Mouse (Mus musculus) E14TG2a.4 (cell line): ENCODE results near the gene Cwc15.

Experiments
- CTCF ChIP-seq: conservative IDR thresholded peaks from 2 replicates; pipeline ENCODE4 v1.5.1; 2014; ENCODE audit warnings: low read length
- NANOG ChIP-seq: IDR thresholded peaks from 2 replicates; pipeline ENCODE4 v1.6.1; 2014; ENCODE audit warnings: borderline replicate concordance, low read length, mixed read lengths
- POU5F1 ChIP-seq: IDR thresholded peaks from 2 replicates; pipeline ENCODE4 v1.6.1; 2014; ENCODE audit warnings: low read length, borderline replicate concordance

DNA sequence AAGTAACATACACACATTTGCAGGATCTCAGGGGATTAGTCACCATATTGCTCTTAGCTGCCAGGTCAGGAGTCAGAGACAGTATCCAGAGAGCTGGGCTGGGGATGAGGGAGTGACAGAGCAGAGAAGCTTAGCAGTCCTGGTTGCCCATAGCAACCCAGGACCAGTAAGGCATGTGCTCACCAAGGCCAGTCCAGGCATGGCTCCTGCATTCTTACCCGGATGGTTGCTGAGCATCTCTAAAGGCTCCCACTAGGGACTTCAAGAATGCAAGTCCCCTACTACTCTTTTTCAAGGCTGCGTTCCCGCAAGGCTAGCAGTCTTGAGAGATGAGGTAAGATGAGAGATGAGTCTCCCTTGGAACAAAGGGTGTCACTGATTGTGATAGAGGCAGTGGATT lies 31.9 kb downstream of the Cwc15 start:
- TF ChIP-seq CTCF (no peak), NANOG (no peak), POU5F1 (no peak)
